Mouse (Mus musculus) cortical plate, adult 2 months (tissue): Measurements from ENCODE around the gene Acer1.

Experiments used
- CTCF ChIP-seq: fragments of 200-500 bp; IDR thresholded peaks from 2 replicates; pipeline ENCODE4 v1.5.1; 2011; ENCODE audit warnings: mild to moderate bottlenecking, control low read depth, low read length; ENCODE audit not compliant: insufficient read depth; ENCODE audit errors: extremely low read depth
- POLR2A ChIP-seq: fragments of 200-500 bp; IDR thresholded peaks from 2 replicates; pipeline ENCODE4 v1.6.1; 2011; ENCODE audit warnings: mild to moderate bottlenecking, low read length, control low read depth; ENCODE audit not compliant: insufficient read depth; ENCODE audit errors: extremely low read depth

DNA sequence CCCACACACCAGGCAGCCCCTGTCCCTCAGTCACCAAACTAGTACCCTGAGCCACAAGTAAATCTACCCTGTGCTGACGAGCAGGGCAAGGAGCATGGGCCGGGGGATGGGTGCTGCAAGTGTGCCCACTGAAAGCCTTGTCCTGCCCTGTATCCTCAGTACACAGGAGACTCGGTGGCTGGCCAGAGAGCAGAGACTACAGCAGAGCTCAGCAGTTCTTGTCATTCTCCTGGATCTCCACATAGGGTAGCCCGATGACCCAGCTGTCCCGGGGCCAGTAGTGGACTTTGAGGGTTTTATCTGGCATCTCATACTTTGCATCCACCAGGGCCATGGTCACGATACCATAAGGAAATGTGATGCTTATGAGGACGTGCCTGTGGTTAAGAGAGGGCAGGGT is 27.1 kb downstream of the Acer1 start:
- no peak for TF ChIP-seq POLR2A
- no peak for TF ChIP-seq CTCF
